ENCODE assay signal across 14 mouse cellular contexts in genomic region chr16:21224648-21225240, GRCm38 (mm10). TPM values are rescaled to one million over a fixed set of nuclear protein-coding genes. Genes with fewer than 3 reads are reported as not detected.
DNase-seq lines count a peak whose midpoint lies in the region; ATAC-seq and TF ChIP-seq lines count a peak whose summit lies in the region.
"Had no signal": no experiment of that assay in that cellular context is flagged by ENCODE, and none has a peak within 500 bp of the region (broad histone marks: within the 10 kb centered on the region; RNA-seq: fewer than 3 reads in every experiment).

No protein-coding gene starts in this region.

- no peak for ATAC-seq in hindbrain, embryonic 11.5 days (ENCODE audit: low FRiP score)
- 0 out of 2 replicates have a peak, but pooled peaks have one; percentile 22 for ATAC-seq in embryonic facial prominence, embryonic 12.5 days (ENCODE audit: insufficient number of reproducible peaks, insufficient read depth, low FRiP score, low TSS enrichment)
- peak; percentile 35; the same call in 1 of the 2 replicates for ATAC-seq in hindbrain, embryonic 16.5 days
- ATAC-seq: Patski had no signal

- no peaks in the 10 kb centered on the region for H3K9me3 ChIP-seq in hindbrain, embryonic 10.5 days
- H3K9me3 ChIP-seq in hindbrain, embryonic 11.5 days (ENCODE audit: control insufficient read depth, low read length): no peaks in the 10 kb centered on the region
- no peaks in the 10 kb centered on the region for H3K9me3 ChIP-seq in embryonic facial prominence, embryonic 12.5 days
- H3K9me3 ChIP-seq in hindbrain, embryonic 16.5 days (ENCODE audit: control insufficient read depth, low read length): no peaks in the 10 kb centered on the region
- H3K9me3 ChIP-seq: neural tube, embryonic 13.5 days had no signal

- no peak for TF ChIP-seq CTCF in brain, embryonic 14.5 days (IDR thresholded peaks at IDR 0.05; ENCODE audit: borderline replicate concordance, extremely low read depth, insufficient read depth, insufficient read length)

- no peaks in the 10 kb centered on the region for H3K27me3 ChIP-seq in hindbrain, embryonic 10.5 days (ENCODE audit: insufficient read depth, poor library complexity, severe bottlenecking)
- no peaks in the 10 kb centered on the region for H3K27me3 ChIP-seq in hindbrain, embryonic 11.5 days (ENCODE audit: control insufficient read depth, insufficient read depth, low read length)
- H3K27me3 ChIP-seq in embryonic facial prominence, embryonic 12.5 days: no peaks in the 10 kb centered on the region
- no peaks in the 10 kb centered on the region for H3K27me3 ChIP-seq in hindbrain, embryonic 16.5 days (replicated peaks; ENCODE audit: control insufficient read depth, insufficient read depth, low read length)
- H3K27me3 ChIP-seq: neural tube, embryonic 13.5 days; Patski had no signal

- peaks cover 50% of the 10 kb centered on the region for H3K36me3 ChIP-seq in hindbrain, embryonic 10.5 days
- no peaks in the 10 kb centered on the region for H3K36me3 ChIP-seq in hindbrain, embryonic 11.5 days (ENCODE audit: control insufficient read depth, insufficient read depth, low read length)
- H3K36me3 ChIP-seq in embryonic facial prominence, embryonic 12.5 days: peaks cover 48% of the 10 kb centered on the region
- H3K36me3 ChIP-seq in hindbrain, embryonic 16.5 days (ENCODE audit: control insufficient read depth, insufficient read depth, low read length): peaks cover 15% of the 10 kb centered on the region; the same call in 1 of the 2 replicates

- H3K9ac ChIP-seq in hindbrain, embryonic 11.5 days (ENCODE audit: low read depth, low read length): no peak overlapping the region
- H3K9ac ChIP-seq in embryonic facial prominence, embryonic 12.5 days: no peak overlapping the region
- no peak overlapping the region for H3K9ac ChIP-seq in hindbrain, embryonic 16.5 days (ENCODE audit: low read depth, low read length)
- H3K9ac ChIP-seq: neural tube, embryonic 13.5 days had no signal

- no peak for DNase-seq in hindbrain, embryonic 10.5 days (ENCODE audit: low spot score)
- no peak for DNase-seq in hindbrain, embryonic 11.5 days (ENCODE audit: low spot score)
- peak; percentile 71 for DNase-seq in brain, embryonic 14.5 days (ENCODE audit: low read depth)
- DNase-seq in spleen, postnatal 10 days (ENCODE audit: low spot score in 2 of 2): no peak
- DNase-seq in cerebellum, adult 8-10 months: no peak
- DNase-seq: cerebellum, postnatal 25 days; left cerebral cortex, postnatal 4 days; lung, adult 18-20 months; right cerebral cortex, adult 18-20 months had no signal

- H3K4me2 ChIP-seq in hindbrain, embryonic 11.5 days (replicated peaks; ENCODE audit: low read depth, low read length): no peak overlapping the region
- no peak overlapping the region for H3K4me2 ChIP-seq in embryonic facial prominence, embryonic 12.5 days (replicated peaks)
- no peak overlapping the region for H3K4me2 ChIP-seq in hindbrain, embryonic 16.5 days (ENCODE audit: low read length)
- H3K4me2 ChIP-seq: neural tube, embryonic 13.5 days had no signal

- no peak for TF ChIP-seq POLR2A in brain, embryonic 14.5 days (IDR thresholded peaks at IDR 0.05; ENCODE audit: borderline replicate concordance, extremely low read depth, insufficient read depth, insufficient read length, poor library complexity, severe bottlenecking)

- peaks cover 10% of the 10 kb centered on the region; the same call in 1 of the 2 replicates for H3K4me1 ChIP-seq in hindbrain, embryonic 10.5 days (replicated peaks)
- H3K4me1 ChIP-seq in hindbrain, embryonic 11.5 days (replicated peaks; ENCODE audit: control insufficient read depth, insufficient read depth, low read length): no peaks in the 10 kb centered on the region
- H3K4me1 ChIP-seq in embryonic facial prominence, embryonic 12.5 days: peaks cover 4% of the 10 kb centered on the region; the same call in 1 of the 2 replicates
- H3K4me1 ChIP-seq in hindbrain, embryonic 16.5 days (ENCODE audit: control insufficient read depth, insufficient read depth, low read depth, low read length): peaks cover 5% of the 10 kb centered on the region

- 0 out of 2 replicates have a peak overlapping the region, but pooled peaks have one; percentile 35 for H3K27ac ChIP-seq in hindbrain, embryonic 10.5 days
- no peak overlapping the region for H3K27ac ChIP-seq in hindbrain, embryonic 11.5 days (ENCODE audit: low read depth, low read length)
- no peak overlapping the region for H3K27ac ChIP-seq in embryonic facial prominence, embryonic 12.5 days
- no peak overlapping the region for H3K27ac ChIP-seq in hindbrain, embryonic 16.5 days (ENCODE audit: low read depth, low read length)
- H3K27ac ChIP-seq: kidney, postnatal 0 days; neural tube, embryonic 13.5 days had no signal

- 52% methylated on average over 4 of the region's 4 CpGs for WGBS in hindbrain, embryonic 10.5 days
- 53% methylated on average over 4 of the region's 4 CpGs for WGBS in hindbrain, embryonic 11.5 days
- 38% methylated on average over 4 of the region's 4 CpGs for WGBS in embryonic facial prominence, embryonic 12.5 days
- WGBS in hindbrain, embryonic 16.5 days: 29% methylated on average over 4 of the region's 4 CpGs

- H3K4me3 ChIP-seq in hindbrain, embryonic 10.5 days: no peak overlapping the region
- H3K4me3 ChIP-seq in hindbrain, embryonic 11.5 days (ENCODE audit: low read depth, low read length): no peak overlapping the region
- H3K4me3 ChIP-seq in embryonic facial prominence, embryonic 12.5 days: no peak overlapping the region
- H3K4me3 ChIP-seq in hindbrain, embryonic 16.5 days (ENCODE audit: low read length): no peak overlapping the region
- H3K4me3 ChIP-seq: neural tube, embryonic 13.5 days had no signal

RNA-seq across cellular contexts. Expression of gene Ephb3, which starts 20.2 kb away (rescaled TPM):
- polyA plus RNA-seq in hindbrain, embryonic 10.5 days (2016; fragmentation: Nextera tagmentation; extraction: Ambion mirVana): 16.1 and 17.7 TPM in 2 replicates
- 10.3 and 11.2 TPM in 2 replicates for polyA plus RNA-seq in hindbrain, embryonic 11.5 days (2014; fragmentation: Nextera tagmentation; extraction: Ambion mirVana)
- 21.7 and 24.8 TPM in 2 replicates for polyA plus RNA-seq in brain, embryonic 14.5 days (2012; rRNA removed)
- 76.1 and 79.7 TPM in 2 replicates for polyA plus RNA-seq in embryonic facial prominence, embryonic 12.5 days (2016; fragmentation: Nextera tagmentation; extraction: Ambion mirVana)
- polyA plus RNA-seq in hindbrain, embryonic 16.5 days (2015; fragmentation: Nextera tagmentation; extraction: Ambion mirVana): 10.6 and 12.1 TPM in 2 replicates
